Mouse (Mus musculus): ENCODE results near the gene Med8. TPM values are rescaled to one million over a fixed set of nuclear protein-coding genes. Genes with fewer than 3 reads are reported as not detected.

The Med8 gene
- polyA plus RNA-seq, 1 experiment from 2014 or later: 73.2 TPM

- Histone ChIP-seq H3K27ac (replicated peaks) (no peak overlapping the region), H3K9ac (no peak overlapping the region), H3K27me3 (replicated peaks) (no peaks in the 10 kb centered on the region), H3K4me1 (no peaks in the 10 kb centered on the region), H3K36me3 (peaks cover 99% of the 10 kb centered on the region), H3K4me2 (no peak overlapping the region), H3K4me3 (no peak overlapping the region), H3K9me3 (no peaks in the 10 kb centered on the region)
- WGBS: 90% methylated on average over 7 of the region's 7 CpGs
- ATAC-seq (ENCODE audit: extremely low read depth, insufficient number of reproducible peaks, low FRiP score, low TSS enrichment): no peak
Observed at GRCm38 (mm10) chr4:118383271-118383670, 25.9 kb upstream of the Med8 start.

- Histone ChIP-seq H3K9ac (no peak overlapping the region), H3K4me1 (no peaks in the 10 kb centered on the region)
- WGBS: 94% methylated on average over 8 of the region's 8 CpGs
Observed at GRCm38 (mm10) chr4:118387316-118387715, 21.8 kb upstream of the Med8 start.

GRCm38 (mm10) chr4:118390146-118390545, 19.0 kb upstream of the Med8 start:
- H3K4me2 ChIP-seq: no peak overlapping the region
- H3K36me3 ChIP-seq: peaks cover 91% of the 10 kb centered on the region
- no peaks in the 10 kb centered on the region for H3K9me3 ChIP-seq
- H3K27ac ChIP-seq (replicated peaks): no peak overlapping the region
- H3K4me3 ChIP-seq: no peak overlapping the region
- H3K4me1 ChIP-seq: peaks cover 16% of the 10 kb centered on the region
- H3K27me3 ChIP-seq (replicated peaks): no peaks in the 10 kb centered on the region
- H3K9ac ChIP-seq: no peak overlapping the region
- WGBS: 84% methylated on average over 11 of the region's 11 CpGs
- ATAC-seq (ENCODE audit: extremely low read depth, insufficient number of reproducible peaks, low FRiP score, low TSS enrichment): no peak

More at GRCm38 (mm10) chr4:118387316-118387715, 21.8 kb upstream of the Med8 start:
- H3K4me3 ChIP-seq: no peak overlapping the region
- no peaks in the 10 kb centered on the region for H3K9me3 ChIP-seq
- H3K27me3 ChIP-seq (replicated peaks): no peaks in the 10 kb centered on the region
- no peak for ATAC-seq (ENCODE audit: extremely low read depth, insufficient number of reproducible peaks, low FRiP score, low TSS enrichment)
- H3K27ac ChIP-seq (replicated peaks): no peak overlapping the region
- peaks cover 100% of the 10 kb centered on the region for H3K36me3 ChIP-seq
- H3K4me2 ChIP-seq: no peak overlapping the region

- peaks cover 89% of the 10 kb centered on the region for H3K36me3 ChIP-seq
- no peaks in the 10 kb centered on the region for H3K9me3 ChIP-seq
- peak overlapping the region; percentile 84 for H3K27ac ChIP-seq (replicated peaks)
- WGBS: 34% methylated on average over 6 of the region's 6 CpGs
- peak overlapping the region; percentile 53 for H3K9ac ChIP-seq
- no peak overlapping the region for H3K4me2 ChIP-seq
- peaks cover 27% of the 10 kb centered on the region for H3K4me1 ChIP-seq
- no peak for ATAC-seq (ENCODE audit: extremely low read depth, insufficient number of reproducible peaks, low FRiP score, low TSS enrichment)
- no peak overlapping the region for H3K4me3 ChIP-seq
- no peaks in the 10 kb centered on the region for H3K27me3 ChIP-seq (replicated peaks)
Observed at GRCm38 (mm10) chr4:118394505-118394904, 14.6 kb upstream of the Med8 start.

GRCm38 (mm10) chr4:118395289-118395688, 13.8 kb upstream of the Med8 start:
- no peaks in the 10 kb centered on the region for H3K27me3 ChIP-seq (replicated peaks)
- peak overlapping the region; percentile 50; the same call in 1 of the 2 replicates for H3K9ac ChIP-seq
- 0 out of 2 replicates have a peak overlapping the region, but pooled peaks have one; percentile 14 for H3K4me2 ChIP-seq
- H3K36me3 ChIP-seq: peaks cover 89% of the 10 kb centered on the region
- peak overlapping the region; percentile 84 for H3K27ac ChIP-seq (replicated peaks)
- H3K4me3 ChIP-seq: no peak overlapping the region
- H3K4me1 ChIP-seq: peaks cover 27% of the 10 kb centered on the region
- ATAC-seq (ENCODE audit: extremely low read depth, insufficient number of reproducible peaks, low FRiP score, low TSS enrichment): no peak
- no peaks in the 10 kb centered on the region for H3K9me3 ChIP-seq
- WGBS: 29% methylated on average over 4 of the region's 4 CpGs

- 71% methylated on average over 3 of the region's 3 CpGs for WGBS
- no peak for ATAC-seq (ENCODE audit: extremely low read depth, insufficient number of reproducible peaks, low FRiP score, low TSS enrichment)
- H3K9ac ChIP-seq: no peak overlapping the region
Observed at GRCm38 (mm10) chr4:118396433-118396832, 12.7 kb upstream of the Med8 start.

GRCm38 (mm10) chr4:118398400-118398799, 10.7 kb upstream of the Med8 start:
- peaks cover 32% of the 10 kb centered on the region for H3K4me1 ChIP-seq
- no peaks in the 10 kb centered on the region for H3K9me3 ChIP-seq
- no peak overlapping the region for H3K4me2 ChIP-seq
- no peak overlapping the region for H3K27ac ChIP-seq (replicated peaks)
- H3K4me3 ChIP-seq: no peak overlapping the region
- H3K9ac ChIP-seq: no peak overlapping the region
- H3K36me3 ChIP-seq: peaks cover 89% of the 10 kb centered on the region
- 90% methylated on average over 6 of the region's 6 CpGs for WGBS
- no peak for ATAC-seq (ENCODE audit: extremely low read depth, insufficient number of reproducible peaks, low FRiP score, low TSS enrichment)
- H3K27me3 ChIP-seq (replicated peaks): no peaks in the 10 kb centered on the region

More at GRCm38 (mm10) chr4:118396433-118396832, 12.7 kb upstream of the Med8 start:
- Histone ChIP-seq H3K4me3 (no peak overlapping the region), H3K9me3 (no peaks in the 10 kb centered on the region), H3K4me2 (no peak overlapping the region), H3K27me3 (replicated peaks) (no peaks in the 10 kb centered on the region), H3K4me1 (peaks cover 27% of the 10 kb centered on the region), H3K36me3 (peaks cover 89% of the 10 kb centered on the region), H3K27ac (replicated peaks) (peak overlapping the region; percentile 50; the same call in 1 of the 2 replicates)

GRCm38 (mm10) chr4:118401421-118401820, 7.7 kb upstream of the Med8 start:
- H3K27me3 ChIP-seq (replicated peaks): no peaks in the 10 kb centered on the region
- no peak overlapping the region for H3K4me3 ChIP-seq
- H3K4me2 ChIP-seq: no peak overlapping the region
- WGBS: 90% methylated on average over 3 of the region's 3 CpGs
- no peak overlapping the region for H3K9ac ChIP-seq
- ATAC-seq (ENCODE audit: extremely low read depth, insufficient number of reproducible peaks, low FRiP score, low TSS enrichment): no peak
- peaks cover 88% of the 10 kb centered on the region for H3K36me3 ChIP-seq
- H3K9me3 ChIP-seq: no peaks in the 10 kb centered on the region
- no peak overlapping the region for H3K27ac ChIP-seq (replicated peaks)
- peaks cover 9% of the 10 kb centered on the region for H3K4me1 ChIP-seq

GRCm38 (mm10) chr4:118401918-118402317, 7.2 kb upstream of the Med8 start:
- Histone ChIP-seq H3K9me3 (no peaks in the 10 kb centered on the region), H3K27ac (replicated peaks) (no peak overlapping the region; the same call in 1 of the 2 replicates), H3K9ac (no peak overlapping the region), H3K4me3 (no peak overlapping the region), H3K4me1 (0 out of 2 replicates have a peak, but pooled peaks cover 5% of the 10 kb centered on the region), H3K4me2 (no peak overlapping the region), H3K27me3 (replicated peaks) (no peaks in the 10 kb centered on the region), H3K36me3 (peaks cover 83% of the 10 kb centered on the region)
- 70% methylated on average over 5 of the region's 5 CpGs for WGBS
- no peak for ATAC-seq (ENCODE audit: extremely low read depth, insufficient number of reproducible peaks, low FRiP score, low TSS enrichment)

- WGBS: 94% methylated on average over 12 of the region's 12 CpGs
- Histone ChIP-seq H3K27me3 (replicated peaks) (no peaks in the 10 kb centered on the region), H3K4me1 (0 out of 2 replicates have a peak, but pooled peaks cover 8% of the 10 kb centered on the region), H3K9me3 (no peaks in the 10 kb centered on the region), H3K4me3 (no peak overlapping the region), H3K9ac (no peak overlapping the region), H3K27ac (replicated peaks) (no peak overlapping the region), H3K4me2 (no peak overlapping the region), H3K36me3 (peaks cover 75% of the 10 kb centered on the region)
- no peak for ATAC-seq (ENCODE audit: extremely low read depth, insufficient number of reproducible peaks, low FRiP score, low TSS enrichment)
Observed at GRCm38 (mm10) chr4:118402701-118403100, 6.4 kb upstream of the Med8 start.

GRCm38 (mm10) chr4:118410871-118411270, 1.7 kb downstream of the Med8 start:
- peaks cover 55% of the 10 kb centered on the region for H3K36me3 ChIP-seq
- no peak overlapping the region for H3K4me3 ChIP-seq
- H3K27me3 ChIP-seq (replicated peaks): no peaks in the 10 kb centered on the region
- H3K9me3 ChIP-seq: no peaks in the 10 kb centered on the region
- no peak for ATAC-seq (ENCODE audit: extremely low read depth, insufficient number of reproducible peaks, low FRiP score, low TSS enrichment)
- H3K4me2 ChIP-seq: no peak overlapping the region
- H3K9ac ChIP-seq: no peak overlapping the region
- WGBS: 87% methylated on average over 5 of the region's 5 CpGs
- no peak overlapping the region for H3K27ac ChIP-seq (replicated peaks)
- H3K4me1 ChIP-seq: peaks cover 21% of the 10 kb centered on the region

GRCm38 (mm10) chr4:118413553-118413952, 4.4 kb downstream of the Med8 start:
- Histone ChIP-seq H3K4me1 (peaks cover 10% of the 10 kb centered on the region), H3K27ac (replicated peaks) (no peak overlapping the region), H3K9me3 (no peaks in the 10 kb centered on the region), H3K4me3 (no peak overlapping the region), H3K9ac (no peak overlapping the region), H3K27me3 (replicated peaks) (no peaks in the 10 kb centered on the region), H3K36me3 (peaks cover 79% of the 10 kb centered on the region), H3K4me2 (no peak overlapping the region)
- ATAC-seq (ENCODE audit: extremely low read depth, insufficient number of reproducible peaks, low FRiP score, low TSS enrichment): no peak
- WGBS: 90% methylated on average over 5 of the region's 5 CpGs

All from heart, embryonic 13.5 days (tissue).